Mouse (Mus musculus): ENCODE data around the gene Ptger1.
A peak's percentile ranks its signal among the peaks of the same experiment; 100 is the strongest.

The Ptger1 gene

GRCm38 (mm10) chr8:83697374-83698220, 31.1 kb downstream of the Ptger1 start:
- DNase-seq = peak; percentile 18

GRCm38 (mm10) chr8:83698291-83698660, 31.8 kb downstream of the Ptger1 start:
- DNase-seq = peak; percentile 81

DNA sequence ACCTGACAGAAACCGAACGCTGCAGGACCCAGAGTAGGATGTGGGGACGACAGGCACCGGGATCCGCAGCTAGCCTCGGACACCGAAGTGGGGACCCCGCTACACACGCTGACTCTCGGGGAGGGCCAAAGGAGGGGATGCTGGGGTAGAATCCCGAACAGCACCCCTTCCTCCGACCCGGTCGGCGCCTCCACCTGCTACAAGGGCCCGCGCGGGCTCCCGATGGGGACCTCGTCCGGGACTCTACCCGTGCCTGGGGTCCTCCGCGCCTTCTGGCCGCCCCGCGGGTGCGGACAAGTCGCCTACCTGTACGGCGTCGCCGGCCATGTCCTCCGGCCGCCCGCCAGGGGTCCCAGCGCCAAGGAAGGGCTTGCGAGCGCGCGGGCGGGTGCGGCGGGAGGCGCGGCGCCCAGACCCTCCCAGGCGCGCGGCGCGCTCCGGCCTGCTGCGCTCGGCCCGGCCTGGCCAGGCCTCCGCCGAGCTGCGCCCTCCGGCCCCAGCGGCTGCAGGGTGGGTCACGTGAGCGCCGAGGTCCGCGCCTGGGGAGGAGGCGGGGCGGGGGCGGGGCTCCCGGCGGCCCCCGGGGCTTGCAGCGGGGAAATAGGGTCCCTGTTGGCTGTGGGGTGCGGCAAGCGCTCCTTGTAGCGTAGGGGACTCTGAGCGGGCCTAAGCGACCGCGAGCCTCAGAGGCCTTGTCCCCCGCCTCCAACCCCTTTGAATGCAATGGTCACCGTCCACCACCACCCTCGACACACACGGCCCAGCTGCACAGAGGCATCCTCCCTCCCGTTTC, 32.4 kb downstream of the Ptger1 start, which contains the start of gene Pkn1:
Gene Pkn1 (minus strand): TSS at position 519 of the 793 bp plus-strand sequence.
- peak; percentile 75 for DNase-seq

DNA sequence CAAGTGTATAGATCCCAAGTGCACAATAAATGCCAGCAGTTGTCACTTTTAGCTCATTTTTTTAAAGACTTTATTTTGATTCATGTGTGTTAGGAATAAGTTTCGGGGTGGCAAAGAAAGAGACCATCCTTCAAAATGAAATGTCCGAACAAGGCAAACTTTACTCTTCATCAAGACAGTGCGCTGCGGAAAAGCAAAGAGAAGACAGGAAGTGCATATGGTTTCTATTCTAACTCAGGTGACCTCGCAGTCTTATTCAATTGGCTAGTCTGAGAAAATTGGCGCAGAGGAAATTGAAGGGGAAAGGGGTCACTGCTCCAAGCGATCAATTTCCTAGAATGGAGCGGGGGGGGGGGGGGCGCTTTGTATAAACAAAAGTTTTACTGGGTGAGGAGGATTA, 33.1 kb downstream of the Ptger1 start:
- peak; percentile 44 for DNase-seq

- no peak for DNase-seq
These were observed 34.1 kb downstream of the Ptger1 start for GRCm38 (mm10) chr8:83700423-83701085.

DNA sequence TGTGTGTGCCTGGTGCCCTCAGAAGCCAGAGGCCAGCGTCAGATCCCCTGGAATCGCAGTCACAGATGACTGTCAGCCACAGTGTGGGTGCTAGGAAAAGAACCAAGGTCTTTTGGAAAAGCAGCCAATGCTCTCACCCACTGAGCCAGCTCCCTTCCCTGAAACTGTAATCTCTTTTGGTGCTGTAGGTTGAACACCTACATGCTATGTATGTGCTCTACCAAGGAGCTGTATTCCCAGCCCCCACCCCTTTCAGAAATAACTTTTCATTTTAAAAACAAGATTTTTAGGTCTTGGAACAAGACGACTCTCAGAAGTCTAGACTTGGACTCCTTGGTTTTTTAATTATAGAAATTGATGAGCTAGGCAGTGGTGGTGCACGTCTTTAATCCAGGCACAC, 36.9 kb downstream of the Ptger1 start:
- no peak for DNase-seq

DNA sequence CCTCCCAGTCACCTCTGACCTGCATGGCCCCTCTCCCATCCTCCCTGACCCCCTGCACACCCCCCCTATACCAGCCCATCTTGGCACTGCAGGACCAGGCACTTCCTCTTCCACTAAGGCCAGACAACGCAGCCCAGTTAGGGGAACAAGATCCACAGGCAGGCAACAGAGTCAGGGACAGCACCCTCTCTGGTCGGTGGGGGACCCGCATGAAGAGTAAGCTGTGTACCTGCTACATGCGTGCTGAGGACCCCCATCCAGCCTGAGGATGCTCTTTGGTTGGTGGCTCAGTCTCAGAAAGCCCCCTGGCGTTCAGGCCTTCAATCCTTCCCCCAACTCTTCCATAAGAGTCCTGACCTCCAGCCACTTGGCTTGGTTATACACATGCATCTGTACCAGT, 39.9 kb downstream of the Ptger1 start:
- DNase-seq = no peak

DNA sequence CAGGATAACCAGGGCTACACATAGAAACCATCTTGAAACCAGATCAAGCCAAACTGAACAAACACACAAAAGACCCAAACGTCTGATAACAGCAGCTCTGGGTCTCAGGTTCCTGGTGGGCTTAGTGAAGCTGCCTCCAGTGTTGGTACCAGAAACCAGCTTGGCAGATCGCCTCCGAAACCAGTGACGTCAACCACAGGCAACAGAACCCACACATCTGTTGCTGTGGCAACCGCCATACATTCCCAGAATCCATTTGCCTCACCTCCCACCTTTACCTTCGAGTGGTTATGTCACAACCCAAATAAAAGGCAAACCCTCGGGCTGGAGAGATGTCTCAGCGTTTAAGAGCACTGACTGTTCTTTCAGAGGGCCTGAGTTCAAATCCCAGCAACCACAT, 41.1 kb downstream of the Ptger1 start:
- DNase-seq = no peak

- DNase-seq = no peak
These were observed 48.2 kb downstream of the Ptger1 start for GRCm38 (mm10) chr8:83714676-83715030.

DNA sequence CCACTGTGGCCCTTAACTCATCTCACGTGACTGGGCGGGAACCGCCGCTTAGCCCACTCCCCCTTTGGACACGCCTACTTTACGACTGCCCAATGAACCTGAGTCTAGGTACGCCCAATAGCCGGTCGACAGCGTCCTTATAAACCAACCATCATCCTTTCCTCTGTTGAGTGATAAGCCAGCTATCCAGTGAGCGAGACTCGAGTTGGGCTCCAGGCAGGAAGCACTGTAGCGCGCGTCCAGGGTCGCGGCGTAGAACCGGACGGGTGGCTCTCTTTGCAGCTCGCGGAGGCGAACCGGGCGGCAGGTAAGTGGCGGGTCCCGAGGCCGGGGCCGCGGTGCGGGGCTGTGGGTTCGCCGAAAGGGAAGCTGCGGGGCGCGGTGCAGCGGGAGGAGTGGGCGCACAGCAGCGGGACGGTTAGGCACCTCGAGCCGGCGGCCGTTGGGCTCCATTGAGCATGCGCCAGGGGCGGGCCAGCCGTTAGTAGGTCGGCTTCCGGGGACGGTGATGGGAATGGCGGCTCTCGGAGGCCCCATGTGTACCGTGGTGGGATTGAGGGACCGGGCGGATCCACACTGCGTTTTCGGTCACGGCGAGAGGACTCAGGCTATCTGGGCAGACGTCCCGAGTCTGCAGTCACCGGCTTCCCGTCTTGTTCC, 48.7 kb downstream of the Ptger1 start, which contains the start of gene Ddx39:
Gene Ddx39 (plus strand): TSS at position 147 of the 660 bp plus-strand sequence.
- DNase-seq = peak; percentile 93

GRCm38 (mm10) chr8:83715771-83716170, 49.3 kb downstream of the Ptger1 start:
- DNase-seq = no peak

GRCm38 (mm10) chr8:83716563-83716962, 50.1 kb downstream of the Ptger1 start:
- no peak for DNase-seq

DNA sequence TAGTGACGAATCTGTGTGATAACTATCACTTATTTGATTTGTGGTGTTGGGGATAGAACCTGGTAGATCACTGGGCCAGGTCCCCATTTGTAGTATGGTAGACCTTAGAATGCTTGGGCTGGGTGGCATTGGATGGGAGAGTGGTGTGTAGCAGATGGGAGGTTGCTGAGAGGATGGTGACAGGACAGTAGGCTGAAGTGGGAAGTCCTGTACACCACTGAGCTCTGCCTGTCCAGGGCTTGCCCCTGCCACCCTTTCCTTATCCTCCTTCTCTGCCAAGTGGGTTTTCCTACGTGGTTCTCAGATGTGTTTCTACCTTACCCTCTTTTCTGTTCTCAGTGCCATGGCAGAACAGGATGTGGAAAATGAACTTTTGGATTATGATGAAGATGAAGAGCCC, 52.6 kb downstream of the Ptger1 start:
- DNase-seq = no peak

GRCm38 (mm10) chr8:83719693-83720092, 53.2 kb downstream of the Ptger1 start:
- DNase-seq = no peak

- no peak for DNase-seq
These were observed 55.0 kb downstream of the Ptger1 start for GRCm38 (mm10) chr8:83721405-83722025.
